Mouse (Mus musculus): Measurements from ENCODE around the gene Mnt. TPM values are rescaled to one million over a fixed set of nuclear protein-coding genes. Genes with fewer than 3 reads are reported as not detected.

The Mnt gene
- polyA plus RNA-seq, 1 experiment from 2014 or later: 6.8 TPM

DNA sequence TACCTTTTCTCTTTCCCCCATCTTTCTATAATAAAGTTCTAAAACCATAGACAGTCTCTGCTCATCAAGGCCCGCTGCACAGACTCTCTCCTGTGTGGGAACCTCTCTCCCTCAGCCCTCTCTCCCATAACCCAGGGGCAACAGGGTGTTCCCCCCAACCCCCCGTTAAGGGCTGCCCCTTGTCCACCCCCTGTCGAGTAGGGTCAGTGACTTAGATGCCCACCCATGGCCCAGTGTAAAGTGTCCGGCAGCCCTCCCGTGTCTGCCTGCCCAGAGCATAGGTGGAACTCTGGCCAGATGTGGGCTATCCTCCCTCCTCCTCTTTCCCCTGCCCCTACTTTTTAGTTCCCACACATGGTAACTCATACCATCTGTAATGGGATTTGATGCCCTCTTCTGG lies 19.2 kb upstream of the Mnt start:
- no peaks in the 10 kb centered on the region for H3K9me3 ChIP-seq (replicated peaks; ENCODE audit: control insufficient read depth, low read length)
- H3K27me3 ChIP-seq (replicated peaks; ENCODE audit: control insufficient read depth, insufficient read depth, low read length): no peaks in the 10 kb centered on the region
- DNase-seq (ENCODE audit: low spot score) (no peak), ATAC-seq (no peak)
- no peak overlapping the region for H3K4me2 ChIP-seq (ENCODE audit: low read length)
- peaks cover 13% of the 10 kb centered on the region for H3K36me3 ChIP-seq (ENCODE audit: control insufficient read depth, insufficient read depth, low read length)
- 88% methylated on average over 5 of the region's 5 CpGs for WGBS
- H3K27ac ChIP-seq (ENCODE audit: low read depth, low read length): no peak overlapping the region
- no peak overlapping the region for H3K4me3 ChIP-seq (ENCODE audit: low read depth, low read length)
- H3K9ac ChIP-seq (ENCODE audit: low read length): no peak overlapping the region
- H3K4me1 ChIP-seq (ENCODE audit: control insufficient read depth, insufficient read depth, low read length): no peaks in the 10 kb centered on the region

DNA sequence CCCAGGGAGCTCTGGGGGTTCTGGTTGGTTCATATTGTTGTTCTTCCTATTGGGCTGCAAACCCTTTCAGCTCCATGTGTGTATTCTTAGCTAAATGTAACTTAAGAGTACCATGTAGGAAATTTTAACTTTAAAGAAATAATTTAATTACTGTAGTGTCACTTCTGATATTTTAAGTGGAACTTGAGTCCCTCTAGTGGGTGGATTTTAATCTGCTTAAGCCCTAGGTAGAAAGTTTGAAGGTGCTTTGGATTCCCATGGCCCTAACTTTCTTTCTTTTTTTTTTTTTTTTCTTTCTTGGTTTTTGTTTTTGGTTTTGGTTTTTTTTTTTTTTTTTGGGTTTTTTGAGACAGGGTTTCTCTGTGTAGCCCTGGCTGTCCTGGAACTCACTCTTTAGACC lies 14.9 kb upstream of the Mnt start:
- no peaks in the 10 kb centered on the region for H3K27me3 ChIP-seq (replicated peaks; ENCODE audit: control insufficient read depth, insufficient read depth, low read length)
- no peak for DNase-seq (ENCODE audit: low spot score)
- H3K4me2 ChIP-seq (ENCODE audit: low read length): no peak overlapping the region
- no peak overlapping the region for H3K4me3 ChIP-seq (ENCODE audit: low read depth, low read length)
- no peaks in the 10 kb centered on the region for H3K9me3 ChIP-seq (replicated peaks; ENCODE audit: control insufficient read depth, low read length)
- no peaks in the 10 kb centered on the region for H3K4me1 ChIP-seq (ENCODE audit: control insufficient read depth, insufficient read depth, low read length)
- no peak overlapping the region for H3K27ac ChIP-seq (ENCODE audit: low read depth, low read length)
- no peak overlapping the region for H3K9ac ChIP-seq (ENCODE audit: low read length)
- peaks cover 37% of the 10 kb centered on the region for H3K36me3 ChIP-seq (ENCODE audit: control insufficient read depth, insufficient read depth, low read length)
- ATAC-seq: no peak

DNA sequence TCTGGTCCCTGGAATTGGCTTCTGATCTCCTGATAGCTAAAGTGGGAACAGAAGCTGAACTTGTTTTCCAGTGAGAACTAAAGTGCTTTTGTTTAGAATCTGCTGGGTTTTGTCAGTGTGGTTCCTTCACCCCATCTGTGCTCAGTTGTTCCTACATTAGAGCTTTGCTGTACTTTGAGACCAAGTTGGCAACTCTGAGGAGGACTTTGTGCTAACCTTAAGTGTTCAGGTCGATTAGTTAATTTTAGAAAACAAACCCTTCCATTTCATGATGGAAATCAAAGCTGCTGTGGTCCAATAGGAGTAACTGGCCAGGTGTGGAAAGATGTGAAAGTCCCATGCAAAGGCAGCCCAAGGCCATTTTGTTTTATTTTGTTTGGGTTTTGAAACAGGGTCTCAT lies 9.8 kb upstream of the Mnt start:
- DNase-seq (ENCODE audit: low spot score) (no peak), ATAC-seq (no peak)
- no peak overlapping the region for H3K4me2 ChIP-seq (ENCODE audit: low read length)
- peaks cover 37% of the 10 kb centered on the region for H3K36me3 ChIP-seq (ENCODE audit: control insufficient read depth, insufficient read depth, low read length)
- no peaks in the 10 kb centered on the region for H3K9me3 ChIP-seq (replicated peaks; ENCODE audit: control insufficient read depth, low read length)
- WGBS: 72% methylated on average over 1 of the region's 1 CpGs
- H3K27me3 ChIP-seq (replicated peaks; ENCODE audit: control insufficient read depth, insufficient read depth, low read length): no peaks in the 10 kb centered on the region
- no peak overlapping the region for H3K27ac ChIP-seq (ENCODE audit: low read depth, low read length)
- no peak overlapping the region for H3K9ac ChIP-seq (ENCODE audit: low read length)
- H3K4me3 ChIP-seq (ENCODE audit: low read depth, low read length): no peak overlapping the region
- H3K4me1 ChIP-seq (ENCODE audit: control insufficient read depth, insufficient read depth, low read length): no peaks in the 10 kb centered on the region

- H3K4me3 ChIP-seq (ENCODE audit: low read depth, low read length): no peak overlapping the region
- DNase-seq (ENCODE audit: low spot score) (peak; percentile 46), ATAC-seq (no peak)
- no peak overlapping the region for H3K9ac ChIP-seq (ENCODE audit: low read length)
- WGBS: 43% methylated on average over 1 of the region's 1 CpGs
- no peaks in the 10 kb centered on the region for H3K4me1 ChIP-seq (ENCODE audit: control insufficient read depth, insufficient read depth, low read length)
- peaks cover 34% of the 10 kb centered on the region for H3K36me3 ChIP-seq (ENCODE audit: control insufficient read depth, insufficient read depth, low read length)
- H3K27me3 ChIP-seq (replicated peaks; ENCODE audit: control insufficient read depth, insufficient read depth, low read length): no peaks in the 10 kb centered on the region
- no peak overlapping the region for H3K27ac ChIP-seq (ENCODE audit: low read depth, low read length)
- no peak overlapping the region for H3K4me2 ChIP-seq (ENCODE audit: low read length)
- H3K9me3 ChIP-seq (replicated peaks; ENCODE audit: control insufficient read depth, low read length): no peaks in the 10 kb centered on the region
Observed at GRCm38 (mm10) chr11:74821463-74821862, 9.3 kb upstream of the Mnt start.

DNA sequence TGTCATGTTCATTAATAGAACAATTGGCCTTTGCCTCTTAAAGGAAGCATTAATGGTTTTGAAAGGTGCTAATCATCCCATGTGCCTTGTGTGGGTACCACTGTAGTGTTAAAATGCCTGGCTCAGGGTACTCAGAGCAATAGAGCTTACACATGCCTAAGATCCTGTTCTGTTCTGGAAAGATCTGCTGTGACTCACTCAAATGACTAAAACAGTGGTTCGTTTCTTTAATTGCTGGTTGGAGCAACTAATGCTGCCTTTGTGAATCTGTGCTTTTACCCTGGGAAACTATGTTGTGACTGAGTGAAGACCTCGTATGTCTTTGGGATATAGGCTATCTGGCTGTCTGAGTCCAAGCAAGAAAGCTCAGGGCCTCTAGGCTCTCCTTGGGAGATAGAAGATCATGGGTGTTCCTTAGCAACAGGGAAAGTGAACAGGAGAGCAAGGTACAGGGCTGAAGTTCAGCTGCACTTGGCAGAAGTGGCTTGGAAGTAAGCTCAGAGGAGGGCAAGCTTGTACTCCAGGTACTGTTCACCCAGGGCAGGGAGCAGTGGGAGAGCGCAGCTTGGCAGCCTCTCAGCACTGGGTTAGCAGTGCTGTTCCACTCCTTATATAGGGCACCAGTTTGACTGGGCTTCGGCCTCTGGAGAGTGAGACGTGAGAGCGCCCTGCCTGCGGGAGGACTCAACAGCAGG lies 7.8 kb upstream of the Mnt start:
- no peak for DNase-seq (ENCODE audit: low spot score)
- ATAC-seq: no peak
- Histone ChIP-seq H3K9ac (ENCODE audit: low read length) (no peak overlapping the region), H3K4me3 (ENCODE audit: low read depth, low read length) (no peak overlapping the region), H3K27me3 (replicated peaks; ENCODE audit: control insufficient read depth, insufficient read depth, low read length) (no peaks in the 10 kb centered on the region), H3K4me2 (ENCODE audit: low read length) (no peak overlapping the region), H3K4me1 (ENCODE audit: control insufficient read depth, insufficient read depth, low read length) (no peaks in the 10 kb centered on the region), H3K9me3 (replicated peaks; ENCODE audit: control insufficient read depth, low read length) (no peaks in the 10 kb centered on the region), H3K36me3 (ENCODE audit: control insufficient read depth, insufficient read depth, low read length) (peaks cover 20% of the 10 kb centered on the region), H3K27ac (ENCODE audit: low read depth, low read length) (no peak overlapping the region)
- WGBS: 81% methylated on average over 7 of the region's 7 CpGs

DNA sequence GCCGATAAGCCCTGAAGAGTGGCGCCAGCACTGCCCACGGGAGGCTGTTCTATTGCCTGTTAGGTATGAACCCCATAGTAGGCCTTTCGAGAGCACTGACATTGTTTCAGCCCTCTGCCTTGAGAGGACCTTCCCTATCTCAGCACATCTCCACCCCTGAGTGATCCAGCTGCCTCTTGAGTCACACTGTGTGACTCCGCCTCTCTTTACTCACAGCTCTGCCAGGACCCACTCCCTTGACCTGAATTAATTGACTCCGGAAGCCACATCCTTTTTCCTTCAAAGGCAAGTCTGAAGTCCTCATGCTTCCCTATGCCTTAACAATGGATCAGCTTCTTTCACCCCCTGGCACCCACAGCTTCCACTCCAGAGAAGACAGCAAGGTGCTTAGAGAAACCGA lies 4.6 kb upstream of the Mnt start:
- WGBS: 78% methylated on average over 7 of the region's 7 CpGs
- Histone ChIP-seq H3K27me3 (replicated peaks; ENCODE audit: control insufficient read depth, insufficient read depth, low read length) (no peaks in the 10 kb centered on the region), H3K27ac (ENCODE audit: low read depth, low read length) (no peak overlapping the region), H3K9ac (ENCODE audit: low read length) (no peak overlapping the region), H3K4me1 (ENCODE audit: control insufficient read depth, insufficient read depth, low read length) (peaks cover 7% of the 10 kb centered on the region), H3K4me3 (ENCODE audit: low read depth, low read length) (no peak overlapping the region), H3K4me2 (ENCODE audit: low read length) (no peak overlapping the region), H3K9me3 (replicated peaks; ENCODE audit: control insufficient read depth, low read length) (no peaks in the 10 kb centered on the region), H3K36me3 (ENCODE audit: control insufficient read depth, insufficient read depth, low read length) (no peaks in the 10 kb centered on the region)
- ATAC-seq: no peak
- no peak for DNase-seq (ENCODE audit: low spot score)

DNA sequence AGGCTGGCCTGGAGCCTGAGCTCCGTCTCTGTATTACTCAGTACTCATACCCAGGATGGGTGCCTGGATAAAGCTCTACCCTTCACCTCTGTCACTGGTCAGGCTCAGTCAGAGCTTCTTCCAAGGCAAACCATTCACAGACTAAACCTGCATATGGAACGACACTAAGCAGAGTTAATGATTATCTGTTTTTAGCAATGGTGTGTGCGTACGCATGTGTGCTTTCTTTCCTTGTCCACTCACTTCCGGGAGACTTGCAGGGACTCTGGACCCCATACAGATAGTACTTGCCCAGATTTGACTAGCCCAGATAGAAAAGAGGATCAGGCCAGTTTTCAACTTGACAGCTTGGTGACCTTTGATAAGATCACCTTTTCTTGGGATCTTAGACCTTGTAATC lies 4.0 kb upstream of the Mnt start:
- no peak for ATAC-seq
- H3K9me3 ChIP-seq (replicated peaks; ENCODE audit: control insufficient read depth, low read length): no peaks in the 10 kb centered on the region
- no peaks in the 10 kb centered on the region for H3K27me3 ChIP-seq (replicated peaks; ENCODE audit: control insufficient read depth, insufficient read depth, low read length)
- H3K4me2 ChIP-seq (ENCODE audit: low read length): no peak overlapping the region
- no peak overlapping the region for H3K9ac ChIP-seq (ENCODE audit: low read length)
- H3K4me3 ChIP-seq (ENCODE audit: low read depth, low read length): no peak overlapping the region
- DNase-seq (ENCODE audit: low spot score): no peak
- no peaks in the 10 kb centered on the region for H3K36me3 ChIP-seq (ENCODE audit: control insufficient read depth, insufficient read depth, low read length)
- peaks cover 7% of the 10 kb centered on the region for H3K4me1 ChIP-seq (ENCODE audit: control insufficient read depth, insufficient read depth, low read length)
- WGBS: 92% methylated on average over 5 of the region's 5 CpGs
- no peak overlapping the region for H3K27ac ChIP-seq (ENCODE audit: low read depth, low read length)

DNA sequence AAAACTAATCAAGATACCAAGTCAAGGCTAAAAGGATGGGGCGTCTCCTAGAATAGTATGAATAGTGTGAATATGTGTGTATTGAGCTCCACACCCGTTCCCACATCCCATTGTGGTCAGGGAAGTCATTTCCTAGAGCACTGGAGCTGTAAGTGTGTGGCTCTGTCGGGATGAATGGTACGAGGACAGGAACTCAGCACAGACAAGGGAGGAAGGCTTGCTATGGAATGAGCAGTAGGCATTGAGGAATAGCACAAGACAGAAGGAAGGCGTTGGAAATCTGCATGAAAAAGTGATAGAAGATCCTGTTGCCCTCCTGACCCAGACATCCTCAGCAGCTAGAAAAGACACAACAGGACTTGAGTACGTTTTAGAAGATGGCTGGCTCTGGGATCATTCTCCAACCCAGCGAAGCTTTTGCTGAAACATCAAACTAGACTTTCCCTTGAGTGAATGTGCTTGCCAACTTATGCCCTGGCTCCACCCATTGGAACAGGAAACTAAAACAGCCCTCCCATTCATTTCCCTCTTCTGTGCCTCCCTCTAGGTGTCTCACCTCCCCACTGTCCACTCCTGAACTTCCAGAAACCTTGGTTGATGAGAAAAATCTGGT lies 2.8 kb upstream of the Mnt start:
- ATAC-seq: no peak
- no peaks in the 10 kb centered on the region for H3K9me3 ChIP-seq (replicated peaks; ENCODE audit: control insufficient read depth, low read length)
- peaks cover 10% of the 10 kb centered on the region for H3K4me1 ChIP-seq (ENCODE audit: control insufficient read depth, insufficient read depth, low read length)
- H3K9ac ChIP-seq (ENCODE audit: low read length): no peak overlapping the region
- H3K4me2 ChIP-seq (ENCODE audit: low read length): no peak overlapping the region
- no peaks in the 10 kb centered on the region for H3K27me3 ChIP-seq (replicated peaks; ENCODE audit: control insufficient read depth, insufficient read depth, low read length)
- 76% methylated on average over 7 of the region's 7 CpGs for WGBS
- no peak for DNase-seq (ENCODE audit: low spot score)
- H3K27ac ChIP-seq (ENCODE audit: low read depth, low read length): no peak overlapping the region
- no peak overlapping the region for H3K4me3 ChIP-seq (ENCODE audit: low read depth, low read length)
- H3K36me3 ChIP-seq (ENCODE audit: control insufficient read depth, insufficient read depth, low read length): no peaks in the 10 kb centered on the region

DNA sequence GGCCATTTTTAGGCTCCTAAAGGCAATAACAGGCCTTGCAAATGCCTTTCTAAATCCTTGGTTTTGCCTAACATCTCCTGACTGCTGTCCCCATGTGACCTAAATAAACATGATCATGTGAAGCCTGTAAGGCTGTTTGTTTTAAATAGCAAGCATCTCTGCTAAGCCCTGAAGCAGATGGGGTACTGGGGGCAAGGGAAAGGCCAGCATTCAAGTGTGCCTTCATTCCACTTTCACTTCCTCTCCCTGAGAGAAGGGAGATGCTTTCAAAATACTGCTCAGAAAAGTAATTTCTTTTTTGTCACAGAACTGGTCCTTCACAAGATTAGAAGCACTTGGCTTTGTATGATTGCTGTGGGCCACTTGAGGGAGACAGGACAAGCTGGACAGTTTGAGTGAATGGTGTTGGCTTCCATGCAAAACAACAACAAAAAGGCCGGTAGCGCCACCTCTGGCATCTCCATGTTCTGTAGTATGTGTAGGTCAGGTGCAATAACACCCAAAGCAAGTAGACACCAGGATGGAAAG lies 2.3 kb upstream of the Mnt start:
- no peak for DNase-seq (ENCODE audit: low spot score)
- H3K27ac ChIP-seq (ENCODE audit: low read depth, low read length): no peak overlapping the region
- H3K4me2 ChIP-seq (ENCODE audit: low read length): no peak overlapping the region

More for the DNA sequence above, 2.3 kb upstream of the Mnt start:
- no peak overlapping the region for H3K9ac ChIP-seq (ENCODE audit: low read length)
- H3K9me3 ChIP-seq (replicated peaks; ENCODE audit: control insufficient read depth, low read length): no peaks in the 10 kb centered on the region
- H3K27me3 ChIP-seq (replicated peaks; ENCODE audit: control insufficient read depth, insufficient read depth, low read length): no peaks in the 10 kb centered on the region
- no peak for ATAC-seq
- 21% methylated on average over 2 of the region's 2 CpGs for WGBS
- H3K36me3 ChIP-seq (ENCODE audit: control insufficient read depth, insufficient read depth, low read length): no peaks in the 10 kb centered on the region
- peaks cover 15% of the 10 kb centered on the region for H3K4me1 ChIP-seq (ENCODE audit: control insufficient read depth, insufficient read depth, low read length)
- no peak overlapping the region for H3K4me3 ChIP-seq (ENCODE audit: low read depth, low read length)
